Mouse (Mus musculus) thymus, postnatal 25 days (tissue): Measurements from ENCODE around the gene Mup10.
"Not testable (repeated sequence)": the region's sequence is repeated elsewhere in the genome, so short reads cannot be mapped to it uniquely, and the experiment has no call there.

Experiments
- DNase-seq: peaks from one replicate; pipeline ENCODE4 v3.0.0; 2022

The Mup10 gene

DNA sequence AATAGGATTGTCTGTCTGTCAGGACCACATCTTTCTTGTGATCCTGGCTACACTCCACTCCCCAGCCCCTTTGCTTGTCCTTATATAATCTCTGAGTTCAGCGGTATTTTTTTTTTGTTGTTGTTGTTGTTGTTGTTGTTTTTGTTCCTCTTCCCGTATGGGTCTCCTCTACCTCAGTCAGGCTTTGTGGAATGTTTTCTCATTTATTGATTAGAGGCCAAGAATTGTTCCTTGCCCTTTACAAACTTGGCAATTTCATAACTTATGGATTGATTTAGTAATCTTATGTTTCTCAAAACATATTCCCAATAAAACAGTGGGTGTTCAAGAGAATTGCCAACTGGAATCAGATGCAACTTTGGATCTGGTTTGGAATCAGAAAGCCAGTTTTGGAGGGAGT, at the start of gene Mup10:
TSS of gene Mup10 (minus strand) at position 101 of the 400 bp plus-strand sequence.
- not testable (repeated sequence) for DNase-seq
